Mouse (Mus musculus) gastrocnemius, adult 2 months (tissue): ENCODE measurements around the gene Klf2. TPM values are rescaled to one million over a fixed set of nuclear protein-coding genes. Genes with fewer than 3 reads are reported as not detected.

Source experiments
- DNase-seq: peaks from one replicate; pipeline ENCODE4 v3.0.0; 2022
- H3K27ac ChIP-seq: fragments of 200-600 bp; 2 replicates; pipeline ENCODE4 v1.8.1; 2022; ENCODE audit warnings: mild to moderate bottlenecking
- H3K4me3 ChIP-seq: fragments of 200-600 bp; 2 replicates; pipeline ENCODE4 v1.8.1; 2022; ENCODE audit warnings: mild to moderate bottlenecking, moderate library complexity
- CTCF ChIP-seq: fragments of 200-600 bp; IDR thresholded peaks from 2 replicates; pipeline ENCODE4 v1.8.1; 2022; ENCODE audit warnings: antibody characterized with exemption, mild to moderate bottlenecking, moderate library complexity
- intact Hi-C: fragments of 180-260 bp; cut with DNase I; formaldehyde crosslinking; loops from one replicate; pipeline ENCODE4 v1.15.1; 2025
- total RNA-seq, 2 experiments: library from RNA; stranded (reverse); gene quantifications; 2 replicates each; pipeline ENCODE4 v1.2.3; 2021

The Klf2 gene
- total RNA-seq, 2 experiments from 2014 or later = 9.1 to 38.9 TPM

DNA sequence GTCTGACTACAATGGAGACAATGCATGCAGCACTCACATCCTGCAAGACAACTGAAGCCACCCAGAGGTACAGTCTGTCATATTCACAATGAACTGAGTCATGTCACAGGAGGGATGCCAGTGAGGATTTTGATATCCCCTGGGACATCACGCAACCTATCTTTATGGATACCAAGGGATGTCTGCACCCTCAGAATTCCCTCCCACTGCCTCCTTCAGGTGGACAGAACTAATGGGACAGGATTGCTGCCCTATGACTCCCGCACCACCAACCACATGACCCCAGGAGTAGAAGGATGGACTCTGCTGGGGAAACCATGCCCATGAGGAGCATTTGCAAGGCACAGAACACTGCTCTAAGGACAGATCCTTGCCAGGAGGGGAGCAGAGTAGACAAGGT lies 47.6 kb downstream of the Klf2 start:
- DNase-seq = no peak
- Histone ChIP-seq H3K27ac (no peak overlapping the region), H3K4me3 (no peak overlapping the region)
- TF ChIP-seq CTCF = no peak
- intact Hi-C loops = loop anchor here (1.0 to 5.0 kb wide), 4 partner anchors 44 to 190 kb away; no protein-coding TSS in a partner anchor

Other genes with a start within 250 kb of the Klf2 start
- not detected for gene Olfr373, start 235.9 kb upstream of the Klf2 start, total RNA-seq
- not detected for gene Olfr374, start 212.0 kb upstream of the Klf2 start, total RNA-seq
- 10 to 100 TPM; 22.2 to 44.0 TPM for gene Tpm4, start 184.1 kb upstream of the Klf2 start, total RNA-seq
- 10 to 100 TPM; 10.4 to 11.4 TPM for gene Rab8a, start 157.8 kb upstream of the Klf2 start, total RNA-seq
- gene Hsh2d, start 129.4 kb upstream of the Klf2 start, total RNA-seq = not detected
- gene Cib3, start 106.2 kb upstream of the Klf2 start, total RNA-seq = not detected
- not detected for gene Gm11034, start 105.4 kb upstream of the Klf2 start, total RNA-seq
- gene Fam32a, start 99.3 kb upstream of the Klf2 start, total RNA-seq = 1 to 10 TPM; 7.8 to 9.5 TPM
- 10 to 100 TPM; 25.8 to 26.0 TPM for gene Ap1m1, start 79.0 kb upstream of the Klf2 start, total RNA-seq
- 1 to 10 TPM; 2.8 to 4.8 TPM for gene Gm10282, start 13.8 kb upstream of the Klf2 start, total RNA-seq
- 10 to 100 TPM; 25.5 to 27.5 TPM for gene Eps15l1, start 102.4 kb downstream of the Klf2 start, total RNA-seq
- gene Calr3, start 124.8 kb downstream of the Klf2 start, total RNA-seq = 1 to 10 TPM; 3.1 to 4.2 TPM
- gene 1700030K09Rik, start 124.8 kb downstream of the Klf2 start, total RNA-seq = 1 to 10 TPM; 3.3 to 4.8 TPM
- gene Cherp, start 156.2 kb downstream of the Klf2 start, total RNA-seq = 10 to 100 TPM; 19.7 to 26.1 TPM
- gene Slc35e1, start 173.6 kb downstream of the Klf2 start, total RNA-seq = 10 to 100 TPM; 44.8 to 52.0 TPM
- gene Med26, start 229.2 kb downstream of the Klf2 start, total RNA-seq = 10 to 100 TPM in 1 of 2 experiments, 1 to 10 TPM in 1; 7.0 to 17.2 TPM